ENCODE assay signal across 14 mouse cellular contexts in the genomic region with DNA sequence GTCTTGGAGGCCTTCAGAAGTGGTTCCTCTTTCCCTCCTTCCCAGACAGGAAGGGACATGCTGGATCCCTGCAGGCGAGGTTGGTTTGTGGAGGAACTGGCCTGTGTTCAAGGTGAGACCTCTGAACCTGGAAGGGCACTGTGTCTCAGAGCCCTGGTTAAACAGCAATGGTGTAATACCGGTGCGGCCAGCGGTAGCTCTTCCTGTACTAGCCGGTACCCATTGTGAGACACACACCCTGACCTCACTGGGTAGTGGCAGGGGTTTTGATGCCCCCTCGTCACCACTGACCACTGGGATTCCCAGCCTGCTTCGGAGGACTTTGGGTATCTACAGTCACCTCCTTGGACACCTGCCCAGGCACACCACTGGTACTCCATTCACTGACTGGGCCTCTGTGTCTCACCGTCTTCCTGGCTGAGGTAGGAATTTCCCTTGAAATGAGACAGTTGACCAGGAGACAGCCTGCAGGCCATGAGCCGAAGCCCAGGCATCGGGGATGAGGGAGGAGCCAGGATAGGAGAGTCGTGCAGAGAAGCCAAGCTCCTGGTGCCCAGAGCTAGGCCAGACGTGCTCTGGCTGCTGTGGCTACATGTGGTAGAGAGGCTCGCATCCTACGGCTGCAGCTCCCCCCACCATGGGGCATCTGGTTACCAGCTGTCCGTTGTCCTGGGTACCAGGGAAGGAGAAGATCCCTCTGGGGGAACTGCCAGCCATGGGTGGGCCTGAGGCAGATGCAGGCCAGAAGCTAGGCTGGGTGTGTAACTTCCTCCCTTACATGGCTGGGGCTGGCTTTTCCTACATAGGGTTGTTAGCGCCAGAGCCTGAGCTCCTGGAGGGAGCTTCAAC. TPM values are rescaled to one million over a fixed set of nuclear protein-coding genes. Genes with fewer than 3 reads are reported as not detected.
DNase-seq lines count a peak whose midpoint lies in the region; ATAC-seq and TF ChIP-seq lines count a peak whose summit lies in the region.
"Had no signal": no experiment of that assay in that cellular context is flagged by ENCODE, and none has a peak within 500 bp of the region (broad histone marks: within the 10 kb centered on the region; RNA-seq: fewer than 3 reads in every experiment).

No protein-coding gene starts in this region.

- H3K36me3 ChIP-seq in hindbrain, embryonic 10.5 days: no peaks in the 10 kb centered on the region
- H3K36me3 ChIP-seq in hindbrain, embryonic 16.5 days (ENCODE audit: control insufficient read depth, insufficient read depth, low read length): no peaks in the 10 kb centered on the region
- no peaks in the 10 kb centered on the region for H3K36me3 ChIP-seq in spleen, adult 2 months (ENCODE audit: control insufficient read depth, insufficient read depth, low read length)
- H3K36me3 ChIP-seq: midbrain, embryonic 13.5 days had no signal

- no peak for TF ChIP-seq CTCF in spleen, adult 2 months (IDR thresholded peaks at IDR 0.05; ENCODE audit: extremely low read depth, insufficient read depth, insufficient read length, insufficient replicate concordance)

- no peaks in the 10 kb centered on the region for H3K9me3 ChIP-seq in hindbrain, embryonic 10.5 days
- no peaks in the 10 kb centered on the region for H3K9me3 ChIP-seq in hindbrain, embryonic 16.5 days (ENCODE audit: control insufficient read depth, low read length)
- H3K9me3 ChIP-seq: midbrain, embryonic 13.5 days had no signal

- no peak for TF ChIP-seq POLR2A in spleen, adult 2 months (IDR thresholded peaks at IDR 0.05; ENCODE audit: low read depth, low read length)

- peak overlapping the region; percentile 59 for H3K27ac ChIP-seq in hindbrain, embryonic 10.5 days
- H3K27ac ChIP-seq in hindbrain, embryonic 16.5 days (ENCODE audit: low read depth, low read length): no peak overlapping the region
- H3K27ac ChIP-seq in spleen, adult 2 months (ENCODE audit: insufficient read depth, low read length): peak overlapping the region; percentile 8; the same call in 1 of the 2 replicates
- H3K27ac ChIP-seq: left cerebral cortex, adult 2 months; midbrain, embryonic 13.5 days had no signal

- WGBS in hindbrain, embryonic 10.5 days: 80% methylated on average over 16 of the region's 16 CpGs
- WGBS in hindbrain, embryonic 16.5 days: 74% methylated on average over 16 of the region's 16 CpGs
- 85% methylated on average over 16 of the region's 16 CpGs for WGBS in spleen, adult 2 months

- DNase-seq in adrenal gland, postnatal 14 days: peak; percentile 31
- no peak for DNase-seq in adrenal gland, adult 8-10 months
- DNase-seq in hindbrain, embryonic 10.5 days (ENCODE audit: low spot score): no peak
- no peak for DNase-seq in spleen, adult 2 months (ENCODE audit: low read depth in 1 of 2, low spot score in 2 of 2)
- no peak for DNase-seq in spleen, postnatal 4 days (ENCODE audit: low spot score in 2 of 2)
- no peak for DNase-seq in urinary bladder, postnatal 25 days (ENCODE audit: low spot score)
- no peak for DNase-seq in urinary bladder, postnatal 10 days (ENCODE audit: low spot score)
- DNase-seq: B cell, adult 2 months; cerebellum, adult 9-10 months; kidney, adult 9 months had no signal

- no peak for ATAC-seq in hindbrain, embryonic 16.5 days
- ATAC-seq: midbrain, embryonic 13.5 days had no signal

- H3K27me3 ChIP-seq in hindbrain, embryonic 10.5 days (ENCODE audit: insufficient read depth, poor library complexity, severe bottlenecking): peaks cover 34% of the 10 kb centered on the region
- no peaks in the 10 kb centered on the region for H3K27me3 ChIP-seq in hindbrain, embryonic 16.5 days (replicated peaks; ENCODE audit: control insufficient read depth, insufficient read depth, low read length)
- no peaks in the 10 kb centered on the region for H3K27me3 ChIP-seq in spleen, adult 2 months (ENCODE audit: control insufficient read depth, insufficient read depth, low read length)

- H3K4me3 ChIP-seq in hindbrain, embryonic 10.5 days: no peak overlapping the region
- H3K4me3 ChIP-seq in hindbrain, embryonic 16.5 days (ENCODE audit: low read length): no peak overlapping the region
- no peak overlapping the region for H3K4me3 ChIP-seq in spleen, adult 2 months (ENCODE audit: extremely low read depth, insufficient read depth, insufficient read length)
- H3K4me3 ChIP-seq: left cerebral cortex, adult 2 months; midbrain, embryonic 13.5 days had no signal

- H3K4me2 ChIP-seq in hindbrain, embryonic 16.5 days (ENCODE audit: low read length): no peak overlapping the region
- H3K4me2 ChIP-seq: midbrain, embryonic 13.5 days had no signal

- no peak overlapping the region for H3K9ac ChIP-seq in hindbrain, embryonic 16.5 days (ENCODE audit: low read depth, low read length)
- H3K9ac ChIP-seq: midbrain, embryonic 13.5 days had no signal

- H3K4me1 ChIP-seq in hindbrain, embryonic 10.5 days (replicated peaks): peaks cover 74% of the 10 kb centered on the region
- H3K4me1 ChIP-seq in hindbrain, embryonic 16.5 days (ENCODE audit: control insufficient read depth, insufficient read depth, low read depth, low read length): peaks cover 28% of the 10 kb centered on the region
- H3K4me1 ChIP-seq in spleen, adult 2 months (ENCODE audit: control insufficient read depth, insufficient read depth, insufficient read length): no peaks in the 10 kb centered on the region; the same call in 1 of the 2 replicates

RNA-seq across cellular contexts. Expression of a gene that starts 3.3 kb away (rescaled TPM):
- 23.7 and 29.2 TPM in 2 replicates for total RNA-seq in adrenal gland, postnatal 14 days (2021)
- 10 to 100 TPM; 20.4 to 26.2 (median 24.3) TPM for total RNA-seq in adrenal gland, adult 8-10 months (2022)
- 1.8 and 2.0 TPM in 2 replicates for polyA plus RNA-seq in hindbrain, embryonic 10.5 days (2016; fragmentation: Nextera tagmentation; extraction: Ambion mirVana)
- 4.4 and 7.0 TPM in 2 replicates for polyA plus RNA-seq in hindbrain, embryonic 16.5 days (2015; fragmentation: Nextera tagmentation; extraction: Ambion mirVana)
- 10.5 and 12.0 TPM in 2 replicates for polyA plus RNA-seq in spleen, adult 2 months (2012; rRNA removed)
- total RNA-seq: neutrophil, adult 5-6 weeks had no signal

RNA-seq across cellular contexts. Expression of a gene that starts 12.4 kb away (rescaled TPM):
- 25.3 and 28.4 TPM in 2 replicates for total RNA-seq in adrenal gland, postnatal 14 days (2021)
- 10 to 100 TPM; 36.8 to 39.6 (median 37.9) TPM for total RNA-seq in adrenal gland, adult 8-10 months (2022)
- 23.7 and 31.1 TPM in 2 replicates for polyA plus RNA-seq in hindbrain, embryonic 10.5 days (2016; fragmentation: Nextera tagmentation; extraction: Ambion mirVana)
- 25.7 and 29.1 TPM in 2 replicates for polyA plus RNA-seq in hindbrain, embryonic 16.5 days (2015; fragmentation: Nextera tagmentation; extraction: Ambion mirVana)
- 42.7 and 50.5 TPM in 2 replicates for polyA plus RNA-seq in spleen, adult 2 months (2012; rRNA removed)

RNA-seq across cellular contexts. Expression of a gene that starts 29.4 kb away (rescaled TPM):
- total RNA-seq in adrenal gland, postnatal 14 days (2021): 51.1 and 59.7 TPM in 2 replicates
- 100 to 1,000 TPM in 2 of 4 experiments, 10 to 100 TPM in 2; 88.8 to 112 (median 98.8) TPM for total RNA-seq in adrenal gland, adult 8-10 months (2022)
- polyA plus RNA-seq in hindbrain, embryonic 10.5 days (2016; fragmentation: Nextera tagmentation; extraction: Ambion mirVana): 1.8 and 2.0 TPM in 2 replicates
- 7.1 and 8.1 TPM in 2 replicates for polyA plus RNA-seq in hindbrain, embryonic 16.5 days (2015; fragmentation: Nextera tagmentation; extraction: Ambion mirVana)
- 253 and 254 TPM in 2 replicates for polyA plus RNA-seq in spleen, adult 2 months (2012; rRNA removed)

RNA-seq across cellular contexts. Expression of a gene that starts 45.3 kb away (rescaled TPM):
- 12.1 and 12.4 TPM in 2 replicates for total RNA-seq in adrenal gland, postnatal 14 days (2021)
- total RNA-seq in adrenal gland, adult 8-10 months (2022): 10 to 100 TPM; 21.9 to 25.7 (median 24.0) TPM
- polyA plus RNA-seq in hindbrain, embryonic 10.5 days (2016; fragmentation: Nextera tagmentation; extraction: Ambion mirVana): 8.7 and 8.9 TPM in 2 replicates
- polyA plus RNA-seq in hindbrain, embryonic 16.5 days (2015; fragmentation: Nextera tagmentation; extraction: Ambion mirVana): 6.5 and 8.7 TPM in 2 replicates
- 13.8 and 19.1 TPM in 2 replicates for polyA plus RNA-seq in spleen, adult 2 months (2012; rRNA removed)

Comparison
In these comparisons a context has a peak if more than half of its experiments do, and no peak if none do; other contexts are left out.
1. RNA of a gene that starts 29.4 kb away (polyA plus RNA-seq): 253 to 254 TPM in spleen, adult 2 months; 7.1 to 8.1 TPM in hindbrain, embryonic 16.5 days and 1.8 to 2.0 TPM in hindbrain, embryonic 10.5 days; every median in the first group is over 10 times any median in the second.